Mouse (Mus musculus) megakaryocyte, adult 5-6 weeks (primary cell): ENCODE data around the gene Ccdc110. TPM values are rescaled to one million over a fixed set of nuclear protein-coding genes. Genes with fewer than 3 reads are reported as not detected.

Experiments used
- ATAC-seq: 2 replicates; pipeline ENCODE4 v1.8.0; 2016; ENCODE audit warnings: mild to moderate bottlenecking, inconsistent platforms; ENCODE audit not compliant: poor library complexity, severe bottlenecking
- total RNA-seq, 2 experiments: library from RNA; stranded (forward) in 1 of 2; stranded (reverse) in 1 of 2; fragments of 153-499, 151-499 nt in 1 of 2; fragments of 221-1000, 200-1000 nt in 1 of 2; gene quantifications; 2 replicates each; pipeline versions ENCODE4 v1.2.3 to v1.2.4; 2015 to 2017

The Ccdc110 gene
- not detected in 2 replicates for total RNA-seq (2015)
- not detected in 2 replicates for total RNA-seq (2017)

DNA sequence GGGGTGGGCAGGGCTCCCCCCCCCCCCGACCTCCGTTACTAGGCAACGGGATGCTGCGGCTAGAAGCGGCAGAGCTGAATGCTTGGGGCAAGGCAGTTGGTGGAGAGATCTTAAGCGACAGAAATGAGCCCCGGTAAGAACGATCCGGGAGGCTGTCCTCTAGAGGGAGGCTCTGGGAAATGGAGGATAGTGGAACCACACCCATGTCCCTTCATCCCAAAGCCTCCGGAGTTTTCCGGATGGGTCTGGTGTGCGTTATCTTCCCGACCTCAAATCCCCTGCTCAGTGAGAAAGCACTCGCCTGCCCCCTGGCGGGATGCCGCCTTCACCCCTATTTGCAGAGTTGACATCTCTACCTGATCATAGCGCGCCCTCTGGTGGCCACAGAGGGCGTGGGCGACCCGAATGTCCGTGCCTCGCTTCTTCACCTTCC lies at the start of gene Ccdc110:
Ccdc110 (plus strand) TSS at position 38 of the 433 bp plus-strand sequence.
- ATAC-seq: peak; percentile 99

DNA sequence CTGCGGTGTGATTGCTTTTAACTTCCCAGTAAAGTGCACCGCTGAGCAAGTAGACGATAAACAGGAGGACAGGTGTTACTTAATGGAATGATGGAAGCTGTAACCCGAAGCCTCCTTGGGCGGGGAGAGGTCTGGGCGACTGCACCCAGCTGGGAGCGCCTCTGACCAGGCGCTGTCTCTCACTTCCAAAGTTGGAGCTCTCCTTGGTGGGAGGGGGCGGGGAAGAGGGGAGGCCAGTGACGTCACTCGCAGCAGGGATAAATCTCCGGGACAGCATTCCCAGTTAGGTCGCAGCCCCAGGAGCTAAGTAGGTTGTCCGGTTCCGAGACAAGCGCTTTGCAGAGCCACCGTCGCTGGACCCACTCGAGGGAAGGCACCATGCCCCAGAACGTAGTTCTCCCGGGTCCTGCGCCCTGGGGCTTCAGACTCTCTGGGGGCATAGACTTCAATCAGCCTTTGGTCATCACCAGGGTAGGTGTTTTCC lies 49.2 kb upstream of the Ccdc110 start, which contains the start of gene Pdlim3:
Pdlim3 (plus strand) TSS at position 260 of the 484 bp plus-strand sequence.
- ATAC-seq: no peak

DNA sequence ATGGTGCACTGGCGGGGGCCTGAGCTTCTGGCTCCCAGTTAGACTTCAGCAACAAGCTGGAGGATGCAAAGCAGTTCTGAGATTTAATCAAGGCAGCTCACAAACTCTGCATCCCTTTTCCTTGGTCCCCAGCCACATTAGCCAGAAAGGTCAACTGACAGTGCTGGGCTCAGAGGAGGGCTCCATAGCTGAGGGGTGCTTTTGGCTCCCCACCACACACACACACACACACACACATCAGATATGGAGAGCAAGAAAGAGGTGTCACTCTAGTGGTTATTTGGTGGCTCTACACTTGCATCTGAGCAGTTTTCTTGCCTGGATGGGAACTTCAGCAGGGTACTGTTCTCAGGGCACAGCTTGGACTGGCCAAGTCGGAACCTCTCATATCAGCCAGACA lies 48.6 kb upstream of the Ccdc110 start:
- no peak for ATAC-seq

DNA sequence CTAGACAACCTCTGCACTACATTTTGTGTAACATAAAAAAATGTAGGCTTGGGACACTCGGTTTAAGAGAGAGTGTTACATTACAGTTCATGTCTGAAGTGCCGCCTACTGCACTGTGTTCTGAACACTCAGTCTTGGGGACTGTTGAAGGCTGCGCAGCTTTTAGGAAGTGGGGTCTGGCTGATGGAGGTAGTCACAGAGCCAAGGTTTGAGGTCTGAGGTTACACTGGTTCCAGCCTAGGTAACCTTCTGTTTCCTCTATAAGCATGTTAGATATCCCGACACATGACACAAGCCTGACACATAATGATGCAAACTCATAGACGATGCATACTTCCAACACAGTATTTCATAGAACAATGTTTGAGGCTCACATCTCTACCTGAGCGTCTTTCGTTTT lies 44.7 kb upstream of the Ccdc110 start:
- ATAC-seq: no peak

DNA sequence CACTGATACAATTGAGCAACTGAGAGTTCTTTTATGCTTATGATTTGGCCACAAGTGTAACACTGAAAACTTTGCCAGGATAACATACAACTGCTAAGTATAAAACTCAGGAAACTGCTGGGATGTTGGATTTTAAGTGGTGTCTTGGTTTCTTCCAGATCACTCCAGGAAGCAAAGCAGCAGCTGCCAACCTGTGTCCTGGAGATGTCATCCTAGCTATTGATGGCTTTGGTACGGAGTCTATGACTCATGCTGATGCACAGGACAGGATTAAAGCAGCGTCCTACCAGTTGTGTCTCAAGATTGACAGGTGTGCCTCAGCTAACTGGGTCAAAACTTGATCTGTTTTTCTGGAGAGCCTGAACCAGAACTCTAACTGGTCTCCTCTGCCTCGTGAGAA lies 37.8 kb upstream of the Ccdc110 start:
- ATAC-seq: no peak

DNA sequence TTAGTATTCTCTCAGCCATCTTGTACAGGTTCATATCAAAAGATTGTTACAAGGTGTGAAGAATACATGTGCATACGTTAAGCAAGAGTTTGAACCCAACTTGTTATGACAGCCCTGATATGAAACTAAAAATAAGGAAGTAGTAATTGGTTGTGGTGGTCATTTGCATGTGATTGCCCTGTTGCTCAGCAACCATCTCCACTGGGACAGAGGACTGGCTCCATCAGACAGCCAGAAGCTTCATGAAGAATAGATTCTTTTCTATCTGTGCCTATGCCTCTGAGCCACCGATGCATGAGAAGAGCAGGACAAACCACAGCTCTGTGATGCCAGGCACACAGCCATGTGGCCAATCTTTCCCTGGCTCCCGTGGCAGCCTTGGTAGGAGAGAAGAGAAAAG lies 34.6 kb upstream of the Ccdc110 start:
- ATAC-seq: peak; percentile 95

DNA sequence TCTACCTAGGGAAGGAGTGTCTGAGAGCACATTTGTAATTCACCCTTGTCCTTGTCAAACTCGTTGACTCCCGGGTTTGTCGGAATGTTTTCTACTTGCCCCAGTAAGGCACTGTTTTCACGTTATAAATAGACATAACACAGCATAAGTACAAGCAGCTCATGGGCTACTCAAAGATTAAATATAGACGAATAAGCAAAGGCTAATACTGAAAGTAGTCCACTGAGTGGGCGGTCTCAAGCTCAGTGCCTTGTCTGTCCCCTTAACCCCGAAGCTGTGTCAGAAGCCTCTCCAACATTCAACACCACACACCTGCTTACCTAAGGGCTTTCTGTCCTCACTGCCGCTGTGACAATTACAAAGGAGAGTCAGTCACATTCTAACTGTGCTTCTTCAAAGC lies 32.8 kb upstream of the Ccdc110 start:
- no peak for ATAC-seq

DNA sequence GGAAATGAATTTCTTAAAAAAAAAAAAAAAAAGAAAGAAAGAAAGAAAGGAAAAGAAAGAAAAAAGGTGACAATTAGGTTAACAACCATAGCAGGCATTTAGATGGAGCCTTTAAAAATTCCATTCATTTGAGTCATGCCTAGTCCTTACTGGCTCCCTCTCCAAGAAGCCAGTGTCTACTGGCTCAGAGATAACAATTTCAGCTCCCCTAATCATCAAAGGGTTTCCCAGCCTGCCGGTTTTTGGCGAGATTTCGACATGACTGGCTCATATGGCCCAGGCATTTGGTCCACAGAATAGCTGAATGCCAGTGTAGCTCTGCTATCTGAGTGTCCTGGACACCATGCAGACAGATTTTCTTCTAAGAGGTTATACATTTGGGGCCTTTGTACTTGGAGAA lies 30.8 kb upstream of the Ccdc110 start:
- no peak for ATAC-seq

DNA sequence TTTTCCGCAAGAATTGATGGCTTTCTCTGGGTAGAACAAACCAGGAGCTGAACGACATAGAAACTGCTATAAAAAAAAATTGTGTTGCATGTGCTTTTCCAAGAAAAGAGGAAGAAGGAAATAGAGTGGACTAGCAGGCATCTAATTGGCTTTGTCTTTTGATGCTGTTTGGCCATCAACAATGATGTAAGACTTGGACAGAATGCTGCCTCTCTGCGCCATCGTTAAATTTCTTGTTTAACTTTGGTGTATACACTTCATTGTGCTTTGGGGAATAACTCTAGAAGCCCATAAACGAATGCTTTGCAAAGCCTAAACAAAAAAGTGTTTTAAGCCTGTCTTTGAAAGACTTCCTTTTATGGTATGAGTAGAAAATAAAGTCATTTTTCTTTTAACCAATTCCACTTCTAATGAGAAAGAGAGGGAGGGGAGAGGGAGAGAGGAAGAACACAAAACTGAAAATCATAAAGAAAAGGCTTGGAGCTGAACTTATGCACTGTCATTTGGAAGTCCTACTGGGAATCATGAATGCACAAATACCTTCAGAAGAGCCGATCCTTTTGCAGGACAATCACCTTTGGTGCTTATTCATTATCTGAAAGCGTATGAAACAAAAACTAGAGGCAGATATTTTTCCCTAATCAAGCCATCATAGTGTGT lies 28.7 kb upstream of the Ccdc110 start:
- ATAC-seq: no peak

DNA sequence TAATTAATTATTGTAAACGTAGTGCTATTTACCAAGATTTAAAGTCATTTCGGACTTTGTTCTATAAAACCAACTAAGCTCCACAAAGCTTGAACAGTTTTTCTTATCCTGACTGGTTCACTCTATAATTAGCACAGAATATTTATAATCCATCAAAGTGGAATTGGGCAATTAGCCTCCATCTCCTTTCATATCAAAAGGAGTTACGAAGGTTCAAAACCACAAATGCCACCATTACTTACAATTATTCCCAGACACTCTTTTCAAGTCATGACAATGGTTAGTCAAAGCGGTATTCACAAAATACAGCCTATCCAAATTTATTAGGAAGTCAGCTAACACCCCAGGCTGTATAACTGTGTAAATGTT lies 28.2 kb upstream of the Ccdc110 start:
- ATAC-seq: no peak

DNA sequence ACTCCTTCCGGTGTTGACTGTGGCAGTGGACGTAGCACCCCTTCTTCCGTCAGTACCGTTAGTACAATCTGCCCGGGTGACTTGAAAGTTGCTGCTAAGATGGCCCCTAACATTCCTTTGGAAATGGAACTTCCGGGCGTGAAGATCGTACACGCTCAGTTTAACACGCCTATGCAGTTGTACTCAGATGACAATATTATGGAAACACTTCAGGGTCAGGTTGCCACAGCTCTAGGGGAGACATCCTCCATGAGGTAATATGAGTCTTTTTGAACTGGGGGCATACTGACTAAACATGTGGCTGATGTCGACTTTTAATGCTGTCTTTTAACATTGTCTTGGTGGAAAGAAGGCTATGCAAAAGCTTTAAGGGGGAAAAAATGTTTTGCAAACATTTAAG lies 20.7 kb upstream of the Ccdc110 start:
- no peak for ATAC-seq

DNA sequence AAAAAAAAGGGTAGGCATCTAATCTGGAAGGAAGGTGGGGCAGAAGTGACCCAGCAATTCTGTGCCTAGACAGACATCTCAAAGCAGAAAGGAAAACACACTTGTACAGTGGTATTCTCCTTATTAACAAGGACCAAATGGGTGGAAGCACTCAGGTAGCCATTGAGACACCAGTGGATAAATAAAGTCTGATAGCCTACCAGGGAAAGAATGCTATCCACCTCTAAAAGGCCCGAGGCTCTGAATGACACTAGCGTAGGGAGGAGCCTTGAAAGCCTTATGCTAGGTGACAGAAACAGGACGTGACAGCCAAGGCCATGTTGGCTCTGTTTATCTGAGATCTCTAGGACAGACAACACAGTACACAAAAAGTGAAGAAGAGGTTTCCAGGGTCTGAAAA lies 17.9 kb upstream of the Ccdc110 start:
- ATAC-seq: no peak

DNA sequence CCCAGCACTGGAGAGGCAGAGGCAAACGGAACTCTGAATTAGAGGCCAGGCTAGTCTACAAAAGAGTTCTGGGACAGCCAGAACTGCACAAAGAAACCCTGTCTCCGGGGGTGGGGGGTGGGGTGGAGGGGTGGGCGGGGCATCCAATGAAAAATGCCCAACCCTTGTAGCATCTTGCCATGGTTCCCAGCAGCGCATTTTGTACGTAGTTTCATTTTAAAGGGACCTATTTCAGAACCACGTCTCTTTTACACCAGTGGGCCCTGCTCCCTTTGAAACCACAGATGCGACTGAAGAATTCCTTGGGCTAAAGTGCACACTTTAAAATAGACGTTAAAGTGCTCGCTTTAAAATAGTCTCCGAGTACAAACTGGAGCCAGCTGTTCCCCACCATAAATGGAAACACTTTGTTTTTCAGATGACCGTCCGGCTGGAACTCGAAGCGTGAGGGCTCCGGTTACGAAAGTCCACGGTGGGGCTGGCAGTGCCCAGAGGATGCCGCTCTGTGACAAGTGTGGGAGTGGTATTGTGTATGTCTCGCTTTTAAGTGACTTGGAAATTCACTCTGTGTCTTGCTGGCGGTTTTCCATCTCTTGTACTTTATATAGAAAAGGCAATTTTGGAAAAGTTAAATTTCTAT lies 17.3 kb upstream of the Ccdc110 start:
- no peak for ATAC-seq

DNA sequence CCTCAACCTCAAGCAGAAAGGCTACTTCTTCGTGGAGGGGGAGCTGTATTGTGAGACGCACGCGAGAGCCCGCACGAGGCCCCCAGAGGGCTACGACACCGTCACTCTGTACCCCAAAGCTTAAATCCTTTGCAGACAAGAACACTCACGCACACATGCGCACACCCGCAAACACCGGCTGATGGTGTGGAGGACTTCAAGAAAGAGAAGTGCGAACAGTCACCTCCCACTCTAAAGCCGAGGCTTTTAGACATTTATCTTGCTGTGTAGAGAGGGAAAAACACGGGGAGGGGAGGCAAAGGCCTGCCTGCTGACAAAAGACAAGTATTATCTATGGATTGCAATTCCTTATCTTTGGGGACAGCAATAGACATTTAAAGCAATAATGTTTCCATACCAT lies 15.5 kb upstream of the Ccdc110 start:
- ATAC-seq: no peak

DNA sequence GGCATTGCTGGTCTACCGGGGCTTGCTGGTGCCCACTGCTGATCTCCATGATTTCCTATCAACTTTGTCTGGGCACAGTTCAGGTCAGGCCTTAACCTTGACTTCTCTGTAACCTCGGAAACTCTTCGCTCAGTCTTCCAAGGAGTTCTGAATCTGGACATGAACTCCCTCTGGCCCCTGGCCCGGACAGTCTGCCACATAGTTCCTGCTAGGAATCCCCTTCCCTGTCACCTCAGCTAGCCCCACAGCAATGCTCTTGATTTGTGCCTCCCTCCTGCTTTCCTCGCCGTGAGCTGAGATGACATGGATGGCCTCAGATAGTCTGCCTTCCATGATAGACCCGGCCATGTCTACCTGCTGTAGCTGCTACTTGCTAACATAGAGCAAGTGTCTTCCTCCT lies 14.0 kb upstream of the Ccdc110 start:
- no peak for ATAC-seq

DNA sequence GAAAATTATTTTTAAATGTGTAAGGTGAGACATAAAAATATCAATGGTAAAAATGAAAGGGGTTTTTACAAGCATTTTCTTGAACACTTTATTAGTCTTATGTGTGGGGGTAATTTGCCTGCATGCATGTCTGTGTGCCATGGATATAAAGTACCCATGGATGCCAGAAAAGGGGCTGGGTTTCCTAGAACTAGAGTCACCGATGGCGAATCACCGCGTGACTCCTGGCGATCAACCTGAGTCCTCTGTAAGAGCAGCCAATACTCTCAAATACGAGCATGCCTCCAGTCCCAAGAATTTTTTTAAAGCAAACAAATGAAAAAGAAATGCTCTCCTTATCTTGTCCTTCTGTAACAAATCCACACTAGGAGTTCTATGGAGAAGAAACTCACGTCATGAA lies 12.3 kb upstream of the Ccdc110 start:
- ATAC-seq: no peak

DNA sequence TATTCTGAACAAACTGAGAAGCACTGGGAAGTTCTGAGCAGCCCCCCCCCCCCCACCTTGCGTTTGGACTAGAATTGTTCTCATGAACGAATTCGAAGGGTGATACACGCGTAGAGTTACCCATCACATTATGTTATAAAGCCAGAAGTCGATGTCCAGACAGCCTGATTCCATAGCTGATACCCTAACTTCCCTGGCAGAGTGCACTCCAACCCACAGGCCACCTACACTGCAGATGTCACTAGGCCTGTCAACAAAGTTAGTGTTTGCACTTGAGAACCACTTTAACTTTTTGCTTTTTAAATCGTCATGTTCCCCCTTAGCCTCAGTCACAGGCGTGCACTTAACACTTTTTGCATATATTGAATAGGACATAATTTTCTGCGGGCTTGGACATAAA lies 2.6 kb downstream of the Ccdc110 start:
- no peak for ATAC-seq

DNA sequence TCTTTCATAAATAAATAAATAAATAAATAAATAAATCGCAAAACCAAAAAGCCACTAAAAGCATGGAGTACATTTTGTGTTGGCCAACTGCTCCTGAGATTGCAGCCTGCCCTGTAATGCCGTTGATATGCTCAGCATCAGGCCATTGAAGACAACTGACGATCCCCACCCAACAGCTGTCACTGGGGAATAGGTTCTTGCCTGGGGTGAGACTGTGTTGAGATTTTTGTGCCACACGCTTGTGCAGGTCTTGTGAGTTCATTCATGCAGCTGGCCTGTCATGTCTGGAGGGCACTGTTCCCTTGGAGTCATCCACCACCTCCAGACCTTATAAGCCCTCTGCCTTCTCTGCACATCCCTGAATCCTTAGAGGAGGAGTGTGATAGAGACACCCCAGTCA lies 11.9 kb downstream of the Ccdc110 start:
- no peak for ATAC-seq

DNA sequence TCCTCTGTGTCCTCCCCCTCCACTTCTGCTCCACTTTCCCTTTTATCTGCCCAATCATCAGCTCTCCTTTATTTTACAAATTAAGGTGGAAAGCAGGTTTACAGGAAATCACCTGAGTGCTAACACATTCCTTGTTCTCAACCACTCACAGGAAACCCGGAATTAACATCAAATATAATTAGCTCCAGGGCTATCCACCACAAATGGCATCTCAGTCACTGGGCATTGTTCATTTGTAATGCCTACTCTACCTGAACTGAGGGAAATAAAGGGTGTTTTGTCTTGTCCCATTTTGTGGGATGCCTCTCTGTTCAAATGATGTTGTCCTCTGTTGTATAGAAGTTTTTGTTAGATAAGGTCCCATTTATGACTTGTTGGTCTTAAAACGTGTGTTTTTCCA lies 16.2 kb downstream of the Ccdc110 start:
- no peak for ATAC-seq

DNA sequence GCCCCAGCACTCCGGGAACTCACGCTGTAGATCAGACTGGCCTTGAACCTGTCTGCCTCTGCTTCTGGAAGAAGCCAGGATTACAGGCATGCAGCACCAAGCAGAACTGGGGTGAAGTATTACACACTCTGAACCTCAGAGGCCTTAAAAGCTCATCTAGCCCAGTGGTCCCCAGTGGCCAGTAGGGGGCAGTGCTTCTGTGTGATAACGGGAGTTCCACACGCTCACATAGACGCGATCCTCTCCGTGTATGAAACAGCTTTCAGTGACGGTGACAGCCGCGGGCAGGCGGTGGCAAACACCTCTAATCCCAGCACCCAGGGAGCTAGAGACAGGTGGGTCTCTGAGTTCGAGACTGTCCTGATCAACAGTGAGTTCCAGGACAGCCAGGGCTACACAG lies 36.5 kb downstream of the Ccdc110 start:
- ATAC-seq: no peak

DNA sequence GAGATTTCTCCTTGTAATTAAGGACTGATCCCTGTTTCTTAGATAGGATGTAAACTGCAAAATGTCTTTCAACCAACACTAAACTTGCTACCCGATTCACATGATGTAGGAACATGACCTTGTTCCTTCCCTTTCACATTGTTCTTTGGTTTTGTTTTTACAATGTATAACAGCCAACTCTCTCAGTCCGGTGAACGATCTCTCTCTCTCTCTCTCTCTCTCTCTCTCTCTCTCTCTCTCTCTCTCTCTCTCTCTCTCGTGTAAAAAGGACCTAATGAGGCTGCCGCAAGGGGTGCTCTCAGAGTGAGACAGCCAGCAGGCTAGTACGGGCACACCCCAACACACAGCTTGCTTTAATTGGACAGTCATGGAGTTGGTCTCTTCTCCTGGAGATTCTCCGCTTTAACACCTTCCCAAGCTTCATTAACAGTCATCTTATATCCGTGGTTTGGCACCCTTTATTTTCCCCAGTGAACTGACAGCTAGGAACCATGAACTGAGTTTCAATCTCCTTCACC lies 39.6 kb downstream of the Ccdc110 start:
- ATAC-seq: no peak

DNA sequence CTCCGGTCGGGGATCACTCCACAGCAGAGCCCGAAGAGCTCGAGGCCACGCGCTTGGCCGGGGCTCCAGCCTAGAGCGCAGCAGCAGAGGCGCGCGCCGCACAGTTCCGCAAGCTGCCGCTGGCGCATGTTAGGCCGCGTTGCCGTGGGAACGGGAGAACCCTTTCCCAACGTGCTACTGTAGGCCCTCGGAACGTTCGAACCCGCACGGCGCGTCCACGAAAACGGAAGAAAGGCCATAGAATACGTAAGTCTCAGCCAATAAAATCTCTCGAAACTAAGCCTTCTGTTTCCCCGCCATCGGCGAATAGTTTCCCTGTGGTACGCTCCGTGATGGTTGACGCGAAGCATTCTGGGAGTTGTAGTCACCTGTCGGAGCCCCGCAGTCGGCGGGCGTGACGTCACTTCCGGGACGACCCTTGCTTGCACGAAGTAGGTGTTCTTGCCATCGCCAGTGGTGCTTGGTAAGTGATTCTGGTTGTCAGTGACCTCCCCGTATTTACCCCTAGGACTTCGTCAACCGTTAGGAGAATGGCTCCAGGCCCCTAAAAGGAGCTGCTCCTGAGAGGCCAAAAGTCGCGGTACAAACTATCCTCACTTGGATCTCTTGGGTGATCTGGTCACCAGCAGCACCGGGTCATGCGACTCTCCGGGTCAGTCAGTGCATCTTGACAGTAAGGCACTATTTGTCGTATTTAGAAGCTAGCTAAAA lies 40.9 kb downstream of the Ccdc110 start, which contains the start of the genes 1700029J07Rik and Ufsp2:
1700029J07Rik (minus strand) TSS at position 127 of the 711 bp plus-strand sequence.
Ufsp2 (plus strand) TSS at position 403 of the 711 bp plus-strand sequence.
- ATAC-seq: peak; percentile 94
